In genomic region chr17:79547524-79547923, GRCm38 (mm10) we compare ENCODE assay signal across 29 mouse cellular contexts.
DNase-seq lines count a peak whose midpoint lies in the region; ATAC-seq and TF ChIP-seq lines count a peak whose summit lies in the region.
"Had no signal": no experiment of that assay in that cellular context is flagged by ENCODE, and none has a peak within 500 bp of the region (broad histone marks: within the 10 kb centered on the region; RNA-seq: fewer than 3 reads in every experiment).

No protein-coding gene starts in this region.

- ATAC-seq in kidney, embryonic 16.5 days (ENCODE audit: low FRiP score, low TSS enrichment) = no peak
- ATAC-seq: forebrain, embryonic 14.5 days; intestine, postnatal 0 days; Patski had no signal

- intact Hi-C loops in left cerebral cortex, postnatal 14 days (cut with DNase I) = no loop called here

- no peak for TF ChIP-seq CTCF in kidney, adult 2 months (conservative IDR thresholded peaks at IDR 0.05; ENCODE audit: insufficient read depth, insufficient read length, low read depth, low read length)

- no peaks in the 10 kb centered on the region for H3K9me3 ChIP-seq in kidney, embryonic 16.5 days (ENCODE audit: low read length)
- no peaks in the 10 kb centered on the region for H3K9me3 ChIP-seq in limb, embryonic 10.5 days (replicated peaks)
- H3K9me3 ChIP-seq in forebrain, embryonic 10.5 days = no peaks in the 10 kb centered on the region
- H3K9me3 ChIP-seq: embryonic facial prominence, embryonic 10.5 days; embryonic facial prominence, embryonic 15.5 days; hindbrain, embryonic 13.5 days; liver, embryonic 13.5 days; neural tube, embryonic 15.5 days; stomach, embryonic 15.5 days had no signal

- no peaks in the 10 kb centered on the region for H3K27me3 ChIP-seq in kidney, adult 2 months (replicated peaks; ENCODE audit: control insufficient read depth, insufficient read depth, low read length)
- no peaks in the 10 kb centered on the region for H3K27me3 ChIP-seq in kidney, embryonic 16.5 days (ENCODE audit: insufficient read depth, low read length)
- no peaks in the 10 kb centered on the region for H3K27me3 ChIP-seq in limb, embryonic 10.5 days (ENCODE audit: low read depth, poor library complexity, severe bottlenecking)
- no peaks in the 10 kb centered on the region for H3K27me3 ChIP-seq in forebrain, embryonic 10.5 days (ENCODE audit: poor library complexity, severe bottlenecking)
- H3K27me3 ChIP-seq: embryonic facial prominence, embryonic 15.5 days; hindbrain, embryonic 13.5 days; liver, embryonic 13.5 days; neural tube, embryonic 15.5 days; Patski; stomach, embryonic 15.5 days had no signal

- H3K4me1 ChIP-seq in kidney, adult 2 months (ENCODE audit: control insufficient read depth, insufficient read depth, low read length) = 0 out of 2 replicates have a peak, but pooled peaks cover 4% of the 10 kb centered on the region
- peaks cover 12% of the 10 kb centered on the region; the same call in 1 of the 2 replicates for H3K4me1 ChIP-seq in kidney, embryonic 16.5 days (ENCODE audit: insufficient read depth, low read length)
- H3K4me1 ChIP-seq in limb, embryonic 10.5 days = no peaks in the 10 kb centered on the region
- H3K4me1 ChIP-seq in forebrain, embryonic 10.5 days = no peaks in the 10 kb centered on the region
- H3K4me1 ChIP-seq: embryonic facial prominence, embryonic 10.5 days; hindbrain, embryonic 13.5 days; liver, embryonic 13.5 days had no signal

- WGBS in kidney, adult 2 months = 84% methylated on average over 3 of the region's 3 CpGs
- 94% methylated on average over 3 of the region's 3 CpGs for WGBS in kidney, embryonic 16.5 days
- WGBS in limb, embryonic 10.5 days = 86% methylated on average over 3 of the region's 3 CpGs
- WGBS in forebrain, embryonic 10.5 days = 88% methylated on average over 3 of the region's 3 CpGs

- H3K36me3 ChIP-seq in kidney, adult 2 months (ENCODE audit: control insufficient read depth, insufficient read depth, low read length) = no peaks in the 10 kb centered on the region
- no peaks in the 10 kb centered on the region for H3K36me3 ChIP-seq in kidney, embryonic 16.5 days (ENCODE audit: insufficient read depth, low read length)
- H3K36me3 ChIP-seq in limb, embryonic 10.5 days = no peaks in the 10 kb centered on the region
- H3K36me3 ChIP-seq in forebrain, embryonic 10.5 days (replicated peaks) = no peaks in the 10 kb centered on the region
- H3K36me3 ChIP-seq: embryonic facial prominence, embryonic 10.5 days; embryonic facial prominence, embryonic 15.5 days; G1E; hindbrain, embryonic 13.5 days; liver, embryonic 13.5 days; neural tube, embryonic 15.5 days; stomach, embryonic 15.5 days had no signal

- no peak for TF ChIP-seq POLR2A in kidney, adult 2 months (IDR thresholded peaks at IDR 0.05; ENCODE audit: low read depth, low read length)

- no peak overlapping the region for H3K9ac ChIP-seq in kidney, embryonic 16.5 days (replicated peaks; ENCODE audit: low read length)
- H3K9ac ChIP-seq: embryonic facial prominence, embryonic 15.5 days; hindbrain, embryonic 13.5 days; liver, embryonic 13.5 days; neural tube, embryonic 15.5 days; stomach, embryonic 15.5 days had no signal

- H3K27ac ChIP-seq in kidney, adult 2 months (ENCODE audit: insufficient read depth, low read depth, low read length) = no peak overlapping the region
- no peak overlapping the region for H3K27ac ChIP-seq in kidney, embryonic 16.5 days (ENCODE audit: low read length)
- no peak overlapping the region for H3K27ac ChIP-seq in limb, embryonic 10.5 days
- H3K27ac ChIP-seq in forebrain, embryonic 10.5 days = no peak overlapping the region
- H3K27ac ChIP-seq: embryonic facial prominence, embryonic 10.5 days; embryonic facial prominence, embryonic 15.5 days; hindbrain, embryonic 13.5 days; layer of hippocampus, adult 2 months; left cerebral cortex, adult 2 months; liver, embryonic 13.5 days; macrophage; neural tube, embryonic 15.5 days; stomach, embryonic 15.5 days had no signal

- H3K4me3 ChIP-seq in kidney, adult 2 months (ENCODE audit: insufficient read depth, low read depth, low read length) = no peak overlapping the region
- H3K4me3 ChIP-seq in kidney, embryonic 16.5 days (ENCODE audit: low read length) = no peak overlapping the region
- no peak overlapping the region for H3K4me3 ChIP-seq in limb, embryonic 10.5 days
- no peak overlapping the region for H3K4me3 ChIP-seq in forebrain, embryonic 10.5 days
- H3K4me3 ChIP-seq: embryonic facial prominence, embryonic 10.5 days; embryonic facial prominence, embryonic 15.5 days; hindbrain, embryonic 13.5 days; layer of hippocampus, adult 2 months; left cerebral cortex, adult 2 months; liver, embryonic 13.5 days; neural tube, embryonic 15.5 days; stomach, embryonic 15.5 days had no signal

- DNase-seq in heart, adult 11 months = peak; percentile 80
- no peak for DNase-seq in heart, postnatal 4 days
- DNase-seq in kidney, adult 2 months = peak; percentile 57
- DNase-seq in adipocyte (ENCODE audit: low spot score) = peak; percentile 45
- peak; percentile 23 for DNase-seq in limb, embryonic 10.5 days (ENCODE audit: low spot score)
- no peak for DNase-seq in forebrain, embryonic 10.5 days (ENCODE audit: extremely low spot score, low spot score)
- DNase-seq in left cerebral cortex, postnatal 14 days (ENCODE audit: low spot score in 2 of 2) = no peak
- DNase-seq: cerebellum, adult 18-20 months; cerebellum, postnatal 10 days; gastrocnemius, postnatal 25 days; liver, embryonic 13.5 days; lung, adult 2 months; lung, postnatal 10 days; retina, postnatal 1 day; right cerebral cortex, postnatal 14 days; thymus, postnatal 14 days had no signal

- no peak overlapping the region for H3K4me2 ChIP-seq in kidney, embryonic 16.5 days (replicated peaks; ENCODE audit: low read depth, low read length)
- H3K4me2 ChIP-seq: embryonic facial prominence, embryonic 15.5 days; hindbrain, embryonic 13.5 days; liver, embryonic 13.5 days; neural tube, embryonic 15.5 days; stomach, embryonic 15.5 days had no signal

Comparison
In these comparisons a context has a peak if more than half of its experiments do, and no peak if none do; other contexts are left out.
1. DNase-seq: peak in heart, adult 11 months (single experiment), kidney, adult 2 months (single experiment), adipocyte (single experiment) and limb, embryonic 10.5 days (single experiment); none in heart, postnatal 4 days (single experiment), forebrain, embryonic 10.5 days (single experiment) and left cerebral cortex, postnatal 14 days (0 of 2).